Mouse (Mus musculus) embryonic facial prominence, embryonic 10.5 days (tissue): ENCODE measurements around the gene Map4k1. TPM values are rescaled to one million over a fixed set of nuclear protein-coding genes. Genes with fewer than 3 reads are reported as not detected.

Source experiments
- DNase-seq: peaks from one replicate; pipeline ENCODE4 v3.0.0-alpha.2; 2017; ENCODE audit warnings: low spot score
- H3K27ac ChIP-seq: fragments of 300-500 bp; sonication (generic); replicated peaks from 2 replicates; pipeline ENCODE4 v1.5.1; 2016; ENCODE audit warnings: mild to moderate bottlenecking
- H3K27me3 ChIP-seq: fragments of 300-500 bp; sonication (generic); replicated peaks from 2 replicates; pipeline ENCODE4 v1.6.1; 2016; ENCODE audit warnings: low read depth, mild to moderate bottlenecking; ENCODE audit not compliant: poor library complexity, severe bottlenecking
- H3K36me3 ChIP-seq: fragments of 300-500 bp; sonication (generic); replicated peaks from 2 replicates; pipeline ENCODE4 v1.6.1; 2016; ENCODE audit warnings: mild to moderate bottlenecking, moderate library complexity
- H3K4me1 ChIP-seq: fragments of 300-500 bp; sonication (generic); 2 replicates; pipeline ENCODE4 v1.6.1; 2016
- H3K4me3 ChIP-seq: fragments of 300-500 bp; sonication (generic); 2 replicates; pipeline ENCODE4 v1.5.1; 2016; ENCODE audit warnings: mild to moderate bottlenecking, moderate library complexity
- H3K9me3 ChIP-seq: fragments of 300-500 bp; sonication (generic); 2 replicates; pipeline ENCODE4 v1.6.1; 2016; ENCODE audit warnings: mild to moderate bottlenecking
- WGBS: fragments of 180-500 bp; shearing (Covaris S2); methylation state at CpG from one replicate; pipeline ENCODE4 v1.1.7; 2016; 5-methylcytosine and 5-hydroxymethylcytosine counted together
- polyA plus RNA-seq: library from polyadenylated mRNA; unstranded; fragments of >200 nt; fragmentation: Nextera tagmentation; extraction: Ambion mirVana; gene quantifications from 2 replicates; pipeline ENCODE4 v1.2.1, GENCODE M21; 2016

The Map4k1 gene
- polyA plus RNA-seq, 1 experiment from 2014 or later = 14.4 TPM

GRCm38 (mm10) chr7:29023514-29023913, 41.7 kb downstream of the Map4k1 start:
- Histone ChIP-seq H3K4me3 (no peak overlapping the region), H3K27me3 (peaks cover 35% of the 10 kb centered on the region), H3K4me1 (peaks cover 16% of the 10 kb centered on the region), H3K36me3 (no peaks in the 10 kb centered on the region; the same call in 1 of the 2 replicates), H3K9me3 (no peaks in the 10 kb centered on the region), H3K27ac (no peak overlapping the region)
- 89% methylated on average over 8 of the region's 8 CpGs for WGBS
- no peak for DNase-seq

GRCm38 (mm10) chr7:29025566-29025965, 43.7 kb downstream of the Map4k1 start:
- Histone ChIP-seq H3K36me3 (no peaks in the 10 kb centered on the region; the same call in 1 of the 2 replicates), H3K4me1 (0 out of 2 replicates have a peak, but pooled peaks cover 6% of the 10 kb centered on the region), H3K27ac (no peak overlapping the region), H3K9me3 (no peaks in the 10 kb centered on the region), H3K27me3 (peaks cover 14% of the 10 kb centered on the region), H3K4me3 (no peak overlapping the region)
- 82% methylated on average over 7 of the region's 7 CpGs for WGBS
- no peak for DNase-seq

- no peaks in the 10 kb centered on the region; the same call in 1 of the 2 replicates for H3K36me3 ChIP-seq
- H3K9me3 ChIP-seq = no peaks in the 10 kb centered on the region
- H3K27ac ChIP-seq = no peak overlapping the region; the same call in 1 of the 2 replicates
- no peak for DNase-seq
- 87% methylated on average over 5 of the region's 5 CpGs for whole genome bisulfite sequencing
- H3K4me3 ChIP-seq = no peak overlapping the region
- H3K4me1 ChIP-seq = 0 out of 2 replicates have a peak, but pooled peaks cover 6% of the 10 kb centered on the region
- H3K27me3 ChIP-seq = peaks cover 8% of the 10 kb centered on the region
Measured at GRCm38 (mm10) chr7:29026195-29026594, 44.3 kb downstream of the Map4k1 start.

- H3K4me3 ChIP-seq = no peak overlapping the region
- H3K36me3 ChIP-seq = no peaks in the 10 kb centered on the region; the same call in 1 of the 2 replicates
- no peak for DNase-seq
- H3K4me1 ChIP-seq = 0 out of 2 replicates have a peak, but pooled peaks cover 6% of the 10 kb centered on the region
- WGBS = 80% methylated on average over 4 of the region's 4 CpGs
- no peak overlapping the region for H3K27ac ChIP-seq
- 0 out of 2 replicates have a peak, but pooled peaks cover 4% of the 10 kb centered on the region for H3K27me3 ChIP-seq
- H3K9me3 ChIP-seq = no peaks in the 10 kb centered on the region
Measured at GRCm38 (mm10) chr7:29026811-29027210, 45.0 kb downstream of the Map4k1 start.

GRCm38 (mm10) chr7:29028761-29029160, 46.9 kb downstream of the Map4k1 start:
- no peaks in the 10 kb centered on the region for H3K36me3 ChIP-seq
- no peaks in the 10 kb centered on the region for H3K9me3 ChIP-seq
- no peaks in the 10 kb centered on the region for H3K27me3 ChIP-seq
- 0 out of 2 replicates have a peak, but pooled peaks cover 6% of the 10 kb centered on the region for H3K4me1 ChIP-seq
- WGBS = 88% methylated on average over 6 of the region's 6 CpGs
- H3K27ac ChIP-seq = no peak overlapping the region
- DNase-seq = no peak
- H3K4me3 ChIP-seq = no peak overlapping the region

GRCm38 (mm10) chr7:29029690-29030656, 48.1 kb downstream of the Map4k1 start:
- Histone ChIP-seq H3K27ac (no peak overlapping the region), H3K9me3 (no peaks in the 10 kb centered on the region), H3K4me3 (no peak overlapping the region), H3K36me3 (no peaks in the 10 kb centered on the region), H3K4me1 (0 out of 2 replicates have a peak, but pooled peaks cover 6% of the 10 kb centered on the region), H3K27me3 (no peaks in the 10 kb centered on the region)
- WGBS = 91% methylated on average over 14 of the region's 14 CpGs
- no peak for DNase-seq

- 0 out of 2 replicates have a peak, but pooled peaks cover under 1% of the 10 kb centered on the region for H3K4me1 ChIP-seq
- whole genome bisulfite sequencing = 91% methylated on average over 10 of the region's 10 CpGs
- H3K36me3 ChIP-seq = no peaks in the 10 kb centered on the region
- no peak overlapping the region for H3K27ac ChIP-seq
- H3K27me3 ChIP-seq = no peaks in the 10 kb centered on the region
- H3K9me3 ChIP-seq = peaks cover 2% of the 10 kb centered on the region; the same call in 1 of the 2 replicates
- no peak for DNase-seq
- no peak overlapping the region for H3K4me3 ChIP-seq
Measured at GRCm38 (mm10) chr7:29031641-29032040, 49.8 kb downstream of the Map4k1 start.

GRCm38 (mm10) chr7:29032685-29033084, 50.8 kb downstream of the Map4k1 start:
- Histone ChIP-seq H3K27me3 (no peaks in the 10 kb centered on the region), H3K9me3 (peaks cover 2% of the 10 kb centered on the region; the same call in 1 of the 2 replicates), H3K36me3 (no peaks in the 10 kb centered on the region), H3K27ac (no peak overlapping the region), H3K4me3 (no peak overlapping the region), H3K4me1 (no peaks in the 10 kb centered on the region)
- no peak for DNase-seq
- 90% methylated on average over 5 of the region's 5 CpGs for WGBS

GRCm38 (mm10) chr7:29037261-29037660, 55.4 kb downstream of the Map4k1 start:
- no peak overlapping the region for H3K4me3 ChIP-seq
- H3K27me3 ChIP-seq = no peaks in the 10 kb centered on the region
- no peak overlapping the region for H3K27ac ChIP-seq
- 84% methylated on average over 6 of the region's 6 CpGs for WGBS
- no peaks in the 10 kb centered on the region for H3K36me3 ChIP-seq
- DNase-seq = no peak
- peaks cover 2% of the 10 kb centered on the region; the same call in 1 of the 2 replicates for H3K9me3 ChIP-seq
- peaks cover 13% of the 10 kb centered on the region for H3K4me1 ChIP-seq

- WGBS = under 1% methylated on average over 11 of the region's 11 CpGs
- Histone ChIP-seq H3K36me3 (peaks cover 4% of the 10 kb centered on the region), H3K4me3 (peak overlapping the region; percentile 66), H3K27me3 (no peaks in the 10 kb centered on the region), H3K9me3 (peaks cover 2% of the 10 kb centered on the region; the same call in 1 of the 2 replicates), H3K27ac (peak overlapping the region; percentile 85), H3K4me1 (peaks cover 29% of the 10 kb centered on the region)
- peak; percentile 89 for DNase-seq
Measured at GRCm38 (mm10) chr7:29039604-29039984, 57.7 kb downstream of the Map4k1 start.

- Histone ChIP-seq H3K27me3 (peaks cover under 1% of the 10 kb centered on the region; the same call in 1 of the 2 replicates), H3K27ac (peak overlapping the region; percentile 85), H3K9me3 (peaks cover 2% of the 10 kb centered on the region; the same call in 1 of the 2 replicates), H3K36me3 (peaks cover 4% of the 10 kb centered on the region), H3K4me1 (peaks cover 34% of the 10 kb centered on the region), H3K4me3 (peak overlapping the region; percentile 66)
- peak; percentile 77 for DNase-seq
- 1% methylated on average over 26 of the region's 26 CpGs for WGBS
Measured at GRCm38 (mm10) chr7:29039985-29040661, 58.3 kb downstream of the Map4k1 start.

GRCm38 (mm10) chr7:29041194-29041593, 59.3 kb downstream of the Map4k1 start:
- H3K9me3 ChIP-seq = no peaks in the 10 kb centered on the region
- H3K27me3 ChIP-seq = peaks cover 7% of the 10 kb centered on the region; the same call in 1 of the 2 replicates
- H3K4me3 ChIP-seq = peak overlapping the region; percentile 66; the same call in 1 of the 2 replicates
- DNase-seq = no peak
- H3K36me3 ChIP-seq = peaks cover 4% of the 10 kb centered on the region
- H3K4me1 ChIP-seq = peaks cover 42% of the 10 kb centered on the region
- WGBS = 78% methylated on average over 5 of the region's 5 CpGs
- H3K27ac ChIP-seq = no peak overlapping the region
